Mouse (Mus musculus) limb, embryonic 14.5 days (tissue): Measurements from ENCODE around the gene Dcaf12. TPM values are rescaled to one million over a fixed set of nuclear protein-coding genes. Genes with fewer than 3 reads are reported as not detected.

Source experiments
- ATAC-seq: fragments of 200-750 bp; cut with Nextera tagmentation; 2 replicates; pipeline ENCODE4 v1.8.0; 2017; ENCODE audit warnings: low read depth, moderate number of reproducible peaks, moderate TSS enrichment; ENCODE audit not compliant: low FRiP score
- DNase-seq: peaks from one replicate; pipeline ENCODE4 v3.0.0-alpha.2; 2015; ENCODE audit warnings: low spot score
- H3K27ac ChIP-seq: fragments of 300-500 bp; sonication (generic); replicated peaks from 2 replicates; pipeline ENCODE4 v1.5.1; 2014; ENCODE audit warnings: low read depth, mild to moderate bottlenecking, low read length, moderate library complexity, mixed read lengths
- H3K27me3 ChIP-seq: fragments of 300-500 bp; sonication (generic); 2 replicates; pipeline ENCODE4 v1.6.1; 2014; ENCODE audit warnings: low read length, mixed read lengths; ENCODE audit not compliant: control insufficient read depth, insufficient read depth
- H3K36me3 ChIP-seq: fragments of 300-500 bp; sonication (generic); 2 replicates; pipeline ENCODE4 v1.6.1; 2014; ENCODE audit warnings: mild to moderate bottlenecking, low read length, moderate library complexity, mixed read lengths; ENCODE audit not compliant: control insufficient read depth, insufficient read depth
- H3K4me1 ChIP-seq: fragments of 300-500 bp; sonication (generic); 2 replicates; pipeline ENCODE4 v1.6.1; 2014; ENCODE audit warnings: antibody characterized with exemption, low read length, mixed read lengths; ENCODE audit not compliant: control insufficient read depth, insufficient read depth
- H3K4me2 ChIP-seq: fragments of 300-500 bp; sonication (generic); replicated peaks from 2 replicates; pipeline ENCODE4 v1.6.1; 2014; ENCODE audit warnings: low read depth, mild to moderate bottlenecking, low read length, moderate library complexity; ENCODE audit not compliant: severe bottlenecking
- H3K4me3 ChIP-seq: fragments of 300-500 bp; sonication (generic); replicated peaks from 2 replicates; pipeline ENCODE4 v1.5.1; 2014; ENCODE audit warnings: low read length
- H3K9ac ChIP-seq: fragments of 300-500 bp; sonication (generic); 2 replicates; pipeline ENCODE4 v1.6.1; 2014; ENCODE audit warnings: mild to moderate bottlenecking, low read depth, low read length, moderate library complexity; ENCODE audit not compliant: severe bottlenecking
- H3K9me3 ChIP-seq: fragments of 300-500 bp; sonication (generic); 2 replicates; pipeline ENCODE4 v1.6.1; 2016; ENCODE audit warnings: low read length; ENCODE audit not compliant: control insufficient read depth
- POLR2A ChIP-seq: fragments of 200-500 bp; IDR thresholded peaks from 2 replicates; pipeline ENCODE4 v1.8.0; 2012; ENCODE audit warnings: inconsistent platforms, mild to moderate bottlenecking, moderate library complexity, borderline replicate concordance; ENCODE audit not compliant: insufficient read depth, insufficient read length; ENCODE audit errors: extremely low read depth
- WGBS: fragments of 180-500 bp; shearing (Covaris S2); extraction: QIAGEN DNeasy Blood & Tissue Kit; methylation state at CpG from one replicate; pipeline ENCODE4 v1.1.7; 2014; 5-methylcytosine and 5-hydroxymethylcytosine counted together
- polyA plus RNA-seq, 2 experiments: library from polyadenylated mRNA; depleted of rRNA in 1 of 2; stranded (reverse) in 1 of 2; unstranded in 1 of 2; fragments of >200 nt; fragmentation: Nextera tagmentation in 1 of 2; extraction: Ambion mirVana in 1 of 2; gene quantifications; 2 replicates each; pipeline versions ENCODE4 v1.2.1 to v1.2.3; 2012 to 2014

The Dcaf12 gene
- polyA plus RNA-seq, 2 experiments, result 35.4 to 42.4 TPM

GRCm38 (mm10) chr4:41295960-41296359, 18.7 kb downstream of the Dcaf12 start:
- 98% methylated on average over 7 of the region's 7 CpGs for WGBS
- no peaks in the 10 kb centered on the region for H3K9me3 ChIP-seq
- no peak overlapping the region for H3K9ac ChIP-seq
- H3K4me2 ChIP-seq, result no peak overlapping the region
- no peak overlapping the region for H3K27ac ChIP-seq
- no peak for DNase-seq
- H3K4me3 ChIP-seq, result no peak overlapping the region
- H3K4me1 ChIP-seq, result no peaks in the 10 kb centered on the region
- no peak for TF ChIP-seq POLR2A
- peaks cover 98% of the 10 kb centered on the region for H3K36me3 ChIP-seq
- no peak for ATAC-seq
- H3K27me3 ChIP-seq, result no peaks in the 10 kb centered on the region

GRCm38 (mm10) chr4:41295507-41295906, 19.2 kb downstream of the Dcaf12 start:
- Histone ChIP-seq H3K27ac (no peak overlapping the region), H3K9me3 (no peaks in the 10 kb centered on the region), H3K36me3 (peaks cover 98% of the 10 kb centered on the region), H3K4me1 (no peaks in the 10 kb centered on the region), H3K9ac (no peak overlapping the region), H3K27me3 (no peaks in the 10 kb centered on the region), H3K4me3 (no peak overlapping the region), H3K4me2 (no peak overlapping the region)
- DNase-seq (no peak), ATAC-seq (no peak)
- no peak for TF ChIP-seq POLR2A
- WGBS, result 94% methylated on average over 11 of the region's 11 CpGs

- no peak for TF ChIP-seq POLR2A
- H3K4me2 ChIP-seq, result no peak overlapping the region
- no peak overlapping the region for H3K4me3 ChIP-seq
- H3K9ac ChIP-seq, result no peak overlapping the region
- 0 out of 2 replicates have a peak, but pooled peaks cover 3% of the 10 kb centered on the region for H3K4me1 ChIP-seq
- no peak overlapping the region for H3K27ac ChIP-seq
- ATAC-seq (no peak), DNase-seq (no peak)
- no peaks in the 10 kb centered on the region for H3K9me3 ChIP-seq
- no peaks in the 10 kb centered on the region for H3K27me3 ChIP-seq
- peaks cover 87% of the 10 kb centered on the region for H3K36me3 ChIP-seq
- 71% methylated on average over 4 of the region's 4 CpGs for WGBS
Measured at GRCm38 (mm10) chr4:41293907-41294306, 20.8 kb downstream of the Dcaf12 start.

DNA sequence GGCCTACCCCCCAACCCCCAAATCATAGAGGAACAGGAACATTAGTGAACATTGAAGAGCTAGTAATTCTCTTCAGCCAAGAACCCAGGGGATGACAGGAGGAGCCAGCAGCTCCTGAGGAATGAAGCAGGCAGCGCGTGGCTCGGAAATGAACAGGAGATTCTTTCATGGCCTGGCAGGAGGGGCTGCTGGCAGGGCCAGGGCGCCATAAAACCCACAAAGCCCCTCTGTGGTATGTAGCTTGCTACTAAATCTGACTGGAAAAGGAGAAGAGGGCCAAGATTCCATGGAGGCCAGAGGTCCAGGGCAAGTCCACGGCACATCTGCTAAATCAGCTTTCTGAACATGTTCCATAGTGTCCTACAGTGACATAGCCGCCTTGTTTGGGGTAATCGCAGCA, 24.9 kb downstream of the Dcaf12 start:
- DNase-seq, result peak; percentile 29
- Histone ChIP-seq H3K9ac (no peak overlapping the region), H3K9me3 (no peaks in the 10 kb centered on the region), H3K4me1 (0 out of 2 replicates have a peak, but pooled peaks cover 3% of the 10 kb centered on the region), H3K4me2 (no peak overlapping the region), H3K27me3 (no peaks in the 10 kb centered on the region), H3K27ac (peak overlapping the region; percentile 79), H3K36me3 (peaks cover 47% of the 10 kb centered on the region), H3K4me3 (no peak overlapping the region)
- 0 out of 2 replicates have a peak, but pooled peaks have one; percentile 16 for ATAC-seq
- WGBS, result 58% methylated on average over 7 of the region's 7 CpGs
- no peak for TF ChIP-seq POLR2A

- H3K9me3 ChIP-seq, result no peaks in the 10 kb centered on the region
- no peak overlapping the region for H3K4me3 ChIP-seq
- peak; percentile 76 for DNase-seq
- H3K9ac ChIP-seq, result no peak overlapping the region
- WGBS, result 19% methylated on average over 3 of the region's 3 CpGs
- peaks cover 14% of the 10 kb centered on the region for H3K36me3 ChIP-seq
- H3K4me2 ChIP-seq, result no peak overlapping the region
- no peak for ATAC-seq
- no peak for TF ChIP-seq POLR2A
- 0 out of 2 replicates have a peak, but pooled peaks cover 3% of the 10 kb centered on the region for H3K4me1 ChIP-seq
- H3K27ac ChIP-seq, result no peak overlapping the region
- no peaks in the 10 kb centered on the region for H3K27me3 ChIP-seq
Measured at GRCm38 (mm10) chr4:41286420-41286819, 28.3 kb downstream of the Dcaf12 start.

DNA sequence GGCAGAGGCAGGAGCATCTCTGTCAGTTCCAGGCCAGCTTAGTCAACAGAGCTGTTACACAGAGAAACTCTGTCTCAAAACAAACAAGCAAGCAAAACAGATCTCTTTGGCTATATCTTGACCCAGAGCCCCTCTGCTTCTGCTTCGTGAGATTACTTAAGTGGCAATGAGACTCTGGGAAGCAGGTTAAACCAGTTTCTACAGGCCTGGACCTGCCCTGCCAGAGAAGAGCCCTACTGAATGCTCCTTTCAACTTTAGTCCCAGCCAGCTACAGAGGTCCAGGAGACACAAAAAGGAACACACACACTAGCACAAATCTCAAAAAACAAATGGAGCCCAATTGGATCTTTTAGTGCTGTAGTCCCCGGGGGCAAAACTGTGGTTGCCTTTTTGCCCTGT, 30.6 kb downstream of the Dcaf12 start:
- Histone ChIP-seq H3K4me1 (no peaks in the 10 kb centered on the region), H3K36me3 (no peaks in the 10 kb centered on the region), H3K4me3 (no peak overlapping the region), H3K27me3 (no peaks in the 10 kb centered on the region), H3K27ac (no peak overlapping the region), H3K4me2 (no peak overlapping the region), H3K9me3 (no peaks in the 10 kb centered on the region), H3K9ac (no peak overlapping the region)
- 75% methylated on average over 2 of the region's 2 CpGs for WGBS
- peak; percentile 25 for DNase-seq
- ATAC-seq, result no peak
- no peak for TF ChIP-seq POLR2A
